Mouse (Mus musculus): ENCODE data around the gene Rtn4r.

- TF ChIP-seq POLR2A (IDR thresholded peaks at IDR 0.05; ENCODE audit: insufficient read depth, low read depth, low read length) (no peak), CTCF (IDR thresholded peaks at IDR 0.05; ENCODE audit: insufficient read depth, low read depth, low read length) (no peak)
Observed at GRCm38 (mm10) chr16:18149205-18149604, 21.8 kb downstream of the Rtn4r start.
